Comparison of ENCODE assay signal across 34 mouse cellular contexts in genomic region chr7:97877846-97878538, GRCm38 (mm10). TPM values are rescaled to one million over a fixed set of nuclear protein-coding genes. Genes with fewer than 3 reads are reported as not detected.
A peak's percentile ranks its signal among the peaks of the same experiment; 100 is the strongest.
DNase-seq lines count a peak whose midpoint lies in the region; ATAC-seq lines count a peak whose summit lies in the region.
"Had no signal": no experiment of that assay in that cellular context is flagged by ENCODE, and none has a peak within 500 bp of the region (broad histone marks: within the 10 kb centered on the region; RNA-seq: fewer than 3 reads in every experiment).

No protein-coding gene starts in this region.

- DNase-seq in induced T-regulatory cell, adult 2 months (ENCODE audit: low read depth) = peak; percentile 47
- DNase-seq in thymus, postnatal 0 days (ENCODE audit: low spot score) = peak; percentile 76
- peak; percentile 69 for DNase-seq in thymus, postnatal 4 days
- no peak for DNase-seq in urinary bladder, postnatal 10 days (ENCODE audit: low spot score)
- no peak for DNase-seq in kidney, adult 8-10 months
- DNase-seq in heart, adult 9 months (ENCODE audit: low spot score in 2 of 2) = no peak
- DNase-seq: adrenal gland, adult 2 months; adrenal gland, postnatal 36 days; cerebellum, adult 18-20 months; cerebellum, postnatal 10 days; forebrain, postnatal 0 days; gastrocnemius, postnatal 25 days; heart, adult 11 months; heart, postnatal 36 days; kidney, postnatal 25 days; lung, embryonic 14.5 days; lung, postnatal 14 days; retina, postnatal 1 day; right cerebral cortex, postnatal 25 days; spleen, adult 18-20 months had no signal

- peak; percentile 90 for ATAC-seq in CD4-positive, CD25-positive, alpha-beta regulatory T cell, adult 4 months
- ATAC-seq: forebrain, postnatal 0 days; hindbrain, postnatal 0 days; intestine, postnatal 0 days; midbrain, embryonic 15.5 days had no signal

RNA-seq across cellular contexts. Expression of gene Gdpd4, which starts 41.8 kb away (rescaled TPM):
- not detected for polyA plus RNA-seq in CD4-positive, CD25-positive, alpha-beta regulatory T cell, adult 4 months (2017; shearing (Covaris generic))
- polyA plus RNA-seq in thymus, postnatal 0 days (2015; fragmentation: Nextera tagmentation; extraction: Ambion mirVana) = not detected in 2 replicates
- polyA plus RNA-seq: adrenal gland, adult 2 months; embryonic facial prominence, embryonic 15.5 days; forebrain, embryonic 12.5 days; heart, embryonic 11.5 days; heart, embryonic 16.5 days; hindbrain, embryonic 12.5 days; hindbrain, postnatal 0 days; intestine, postnatal 0 days; kidney, embryonic 14.5 days; limb, embryonic 12.5 days; liver, adult 2 months; liver, embryonic 15.5 days; lung, embryonic 14.5 days; stomach, embryonic 16.5 days had no signal

Comparison
In these comparisons a context has a peak if more than half of its experiments do, and no peak if none do; other contexts are left out.
1. DNase-seq: peak in induced T-regulatory cell, adult 2 months (single experiment), thymus, postnatal 0 days (single experiment) and thymus, postnatal 4 days (single experiment); none in urinary bladder, postnatal 10 days (single experiment), kidney, adult 8-10 months (0 of 2) and heart, adult 9 months (0 of 2).